Mouse (Mus musculus) bone marrow, adult 2 months (tissue): ENCODE data around the gene Ocrl. TPM values are rescaled to one million over a fixed set of nuclear protein-coding genes. Genes with fewer than 3 reads are reported as not detected.

Experiments
- H3K27ac ChIP-seq: fragments of 200-500 bp; 2 replicates; pipeline ENCODE4 v1.5.1; 2012; ENCODE audit warnings: low read depth, mild to moderate bottlenecking, control low read depth, inconsistent platforms, low read length; ENCODE audit not compliant: control insufficient read depth, poor library complexity, insufficient read depth
- H3K4me1 ChIP-seq: fragments of 200-500 bp; 2 replicates; pipeline ENCODE4 v1.6.1; 2011; ENCODE audit warnings: low read length; ENCODE audit not compliant: control insufficient read depth, insufficient read depth
- H3K4me3 ChIP-seq: fragments of 200-500 bp; replicated peaks from 2 replicates; pipeline ENCODE3; 2011; ENCODE audit warnings: mild to moderate bottlenecking, low read depth, low read length, control low read depth; ENCODE audit not compliant: control insufficient read depth
- CTCF ChIP-seq: fragments of 200-500 bp; IDR thresholded peaks from 2 replicates; pipeline ENCODE4 v1.5.1; 2011; ENCODE audit warnings: low read length, control low read depth; ENCODE audit not compliant: control insufficient read depth, insufficient read depth
- POLR2A ChIP-seq: fragments of 200-500 bp; IDR thresholded peaks from 2 replicates; pipeline ENCODE4 v1.6.1; 2011; ENCODE audit warnings: low read depth, mild to moderate bottlenecking, control low read depth, low read length, borderline replicate concordance; ENCODE audit not compliant: control insufficient read depth
- WGBS: fragments of 180-500 bp; shearing (Covaris S2); methylation state at CpG from one replicate; pipeline ENCODE4 v1.1.7; 2018; 5-methylcytosine and 5-hydroxymethylcytosine counted together
- polyA plus RNA-seq: library from polyadenylated mRNA; stranded (reverse); fragments of >200 nt; gene quantifications from 2 replicates; pipeline ENCODE4 v1.2.4, GENCODE M21; 2011; ENCODE audit warnings: low replicate concordance; ENCODE audit not compliant: missing spikeins, insufficient read depth, insufficient read length

The Ocrl gene
- polyA plus RNA-seq, 1 experiment, result 6.8 TPM

DNA sequence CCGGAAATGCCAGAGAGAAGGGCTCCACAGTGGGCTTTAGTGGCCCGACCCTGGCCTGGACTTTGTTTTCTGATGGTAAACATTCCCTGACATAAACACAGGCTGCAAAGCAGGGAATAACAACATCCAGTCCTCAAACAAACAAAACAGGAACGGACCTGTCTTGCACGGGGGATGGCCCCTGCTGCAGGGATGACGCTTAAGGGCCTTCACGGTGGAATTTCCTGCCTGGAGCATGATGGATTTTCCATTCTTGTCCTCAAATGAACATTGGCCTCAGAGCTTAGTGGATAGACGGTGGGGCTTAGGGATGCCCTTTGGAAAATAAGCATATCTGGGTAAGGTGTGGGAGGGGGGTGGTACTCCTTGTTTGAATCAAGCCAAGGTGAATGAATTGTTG lies 89.0 kb downstream of the Ocrl start:
- 74% methylated on average over 7 of the region's 7 CpGs for WGBS
- Histone ChIP-seq H3K4me1 (no peaks in the 10 kb centered on the region), H3K27ac (no peak overlapping the region), H3K4me3 (no peak overlapping the region)
- no peak for TF ChIP-seq CTCF
- no peak for TF ChIP-seq POLR2A

DNA sequence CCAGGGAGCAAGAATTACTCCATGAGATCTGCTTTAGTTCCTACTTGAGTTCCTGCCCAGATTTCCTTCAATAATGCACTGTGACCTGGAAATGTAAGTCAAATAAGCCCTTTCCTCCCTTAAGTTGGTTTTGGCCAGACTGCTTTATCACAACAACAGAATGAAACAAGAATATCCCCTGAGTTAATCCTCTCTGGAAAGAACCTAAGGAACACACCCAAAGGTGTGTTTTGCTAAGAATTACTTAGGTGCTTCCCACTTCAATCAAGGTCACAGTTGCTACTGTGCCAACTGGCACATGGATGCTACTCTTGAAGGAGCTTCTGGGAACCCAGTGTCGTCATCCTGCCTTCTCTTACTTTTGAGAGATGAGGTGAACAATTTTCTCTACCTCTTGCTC lies 92.6 kb downstream of the Ocrl start:
- 68% methylated on average over 1 of the region's 1 CpGs for WGBS
- H3K27ac ChIP-seq, result no peak overlapping the region
- H3K4me3 ChIP-seq, result no peak overlapping the region
- no peak for TF ChIP-seq POLR2A
- no peak for TF ChIP-seq CTCF
- H3K4me1 ChIP-seq, result no peaks in the 10 kb centered on the region

- no peak for TF ChIP-seq POLR2A
- no peak for TF ChIP-seq CTCF
- Histone ChIP-seq H3K27ac (no peak overlapping the region), H3K4me3 (no peak overlapping the region), H3K4me1 (no peaks in the 10 kb centered on the region)
- 79% methylated on average over 8 of the region's 8 CpGs for WGBS
These were observed 93.9 kb downstream of the Ocrl start for GRCm38 (mm10) chrX:48006062-48006461.

- H3K27ac ChIP-seq, result no peak overlapping the region
- H3K4me1 ChIP-seq, result no peaks in the 10 kb centered on the region
- TF ChIP-seq CTCF, result no peak
- no peak for TF ChIP-seq POLR2A
- WGBS, result 85% methylated on average over 3 of the region's 3 CpGs
- no peak overlapping the region for H3K4me3 ChIP-seq
These were observed 99.5 kb downstream of the Ocrl start for GRCm38 (mm10) chrX:48011656-48012055.

Other genes with a start within 250 kb of the Ocrl start
- 0.59 and 2.0 TPM in 2 replicates for gene Smarca1, start 19.4 kb upstream of the Ocrl start, polyA plus RNA-seq
- gene Apln, start 122.5 kb downstream of the Ocrl start, polyA plus RNA-seq, result 0.50 TPM in 1 of 2 replicates, not detected in the other
- gene Xpnpep2, start 196.3 kb downstream of the Ocrl start, polyA plus RNA-seq, result not detected in 2 replicates
- gene Sash3, start 234.0 kb downstream of the Ocrl start, polyA plus RNA-seq, result 19.3 and 33.7 TPM in 2 replicates